Mouse (Mus musculus) liver, postnatal 0 days (tissue): ENCODE results near the gene Ccl26. TPM values are rescaled to one million over a fixed set of nuclear protein-coding genes. Genes with fewer than 3 reads are reported as not detected.

ENCODE experiments used
- ATAC-seq: fragments of 200-750 bp; cut with Nextera tagmentation; 2 replicates; pipeline ENCODE4 v1.8.0; 2017; ENCODE audit warnings: mild to moderate bottlenecking, moderate library complexity
- DNase-seq: peaks from one replicate; pipeline ENCODE4 v3.0.0-alpha.2; 2016
- H3K27ac ChIP-seq: fragments of 300-500 bp; sonication (generic); 2 replicates; pipeline ENCODE4 v1.5.1; 2014; ENCODE audit warnings: antibody characterized with exemption, moderate library complexity, mild to moderate bottlenecking, low read depth
- H3K27me3 ChIP-seq: fragments of 300-500 bp; sonication (generic); 2 replicates; pipeline ENCODE4 v1.6.1; 2014; ENCODE audit warnings: low read length, control low read depth, mixed read lengths; ENCODE audit not compliant: insufficient read depth
- H3K36me3 ChIP-seq: fragments of 300-500 bp; sonication (generic); replicated peaks from 2 replicates; pipeline ENCODE4 v1.6.1; 2014; ENCODE audit warnings: mild to moderate bottlenecking, control low read depth, low read length, moderate library complexity, mixed read lengths; ENCODE audit not compliant: insufficient read depth
- H3K4me1 ChIP-seq: fragments of 300-500 bp; sonication (generic); 2 replicates; pipeline ENCODE4 v1.6.1; 2014; ENCODE audit warnings: antibody characterized with exemption, mild to moderate bottlenecking, control low read depth; ENCODE audit not compliant: insufficient read depth
- H3K4me2 ChIP-seq: fragments of 300-500 bp; sonication (generic); 2 replicates; pipeline ENCODE4 v1.6.1; 2014; ENCODE audit warnings: low read depth, mild to moderate bottlenecking, low read length, moderate library complexity, mixed read lengths
- H3K4me3 ChIP-seq: fragments of 300-500 bp; sonication (generic); 2 replicates; pipeline ENCODE4 v1.5.1; 2014; ENCODE audit warnings: low read depth, low read length
- H3K9ac ChIP-seq: fragments of 300-500 bp; sonication (generic); replicated peaks from 2 replicates; pipeline ENCODE4 v1.6.1; 2014; ENCODE audit warnings: mild to moderate bottlenecking, moderate library complexity
- H3K9me3 ChIP-seq: fragments of 300-500 bp; sonication (generic); 2 replicates; pipeline ENCODE4 v1.6.1; 2016; ENCODE audit warnings: mild to moderate bottlenecking, control low read depth, low read length, mixed read lengths
- CTCF ChIP-seq: sonication (generic); IDR thresholded peaks from 2 replicates; pipeline ENCODE4 v1.5.1; 2016; ENCODE audit warnings: antibody characterized with exemption, low read depth
- EP300 ChIP-seq: IDR thresholded peaks from 2 replicates; pipeline ENCODE4 v1.6.1; 2016; ENCODE audit warnings: antibody characterized with exemption, low read depth, mild to moderate bottlenecking
- WGBS: fragments of 180-500 bp; shearing (Covaris S2); extraction: QIAGEN DNeasy Blood & Tissue Kit; methylation state at CpG from one replicate; pipeline ENCODE4 v1.1.7; 2014; ENCODE audit not compliant: insufficient replicate concordance; 5-methylcytosine and 5-hydroxymethylcytosine counted together
- polyA plus RNA-seq: library from polyadenylated mRNA; unstranded; fragments of >200 nt; fragmentation: Nextera tagmentation; extraction: Ambion mirVana; gene quantifications from 2 replicates; pipeline ENCODE4 v1.2.1, GENCODE M21; 2015

The Ccl26 gene
- polyA plus RNA-seq, 1 experiment from 2014 or later, result not detected

- Histone ChIP-seq H3K4me1 (peaks cover 5% of the 10 kb centered on the region; the same call in 1 of the 2 replicates), H3K27ac (no peak overlapping the region), H3K9ac (no peak overlapping the region), H3K9me3 (no peaks in the 10 kb centered on the region), H3K36me3 (no peaks in the 10 kb centered on the region), H3K4me2 (no peak overlapping the region), H3K4me3 (no peak overlapping the region), H3K27me3 (no peaks in the 10 kb centered on the region)
- no peak for TF ChIP-seq CTCF
- TF ChIP-seq EP300, result no peak
- no peak for DNase-seq
- ATAC-seq, result no peak
- 63% methylated on average over 10 of the region's 10 CpGs for WGBS
Measured at GRCm38 (mm10) chr5:135533431-135533830, 29.9 kb downstream of the Ccl26 start.

DNA sequence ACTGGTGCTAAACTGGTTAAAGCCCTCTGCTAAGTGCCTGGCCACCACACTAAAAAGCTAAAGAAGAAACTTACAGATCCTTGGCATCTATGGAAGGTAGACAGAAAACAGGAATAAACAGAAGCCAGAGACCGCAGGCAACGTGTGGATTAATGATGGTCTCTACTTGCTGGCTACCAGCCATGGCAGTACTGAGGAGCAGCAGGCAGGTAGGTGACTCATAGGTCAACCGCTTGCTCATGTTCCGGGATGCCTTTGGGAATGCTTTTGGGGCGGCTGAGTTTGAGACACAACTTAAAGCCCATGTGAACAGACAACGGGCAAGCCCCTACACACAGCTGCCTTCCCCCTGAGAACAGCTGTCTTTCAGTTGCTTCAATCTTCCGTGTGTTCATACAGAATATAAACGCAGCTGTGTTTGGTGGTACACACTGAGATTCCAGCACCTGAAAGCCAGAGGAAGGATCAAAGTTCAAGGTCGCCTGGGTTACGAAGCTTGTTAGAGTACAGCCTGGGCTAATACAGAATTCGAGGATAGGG lies 32.0 kb downstream of the Ccl26 start:
- no peaks in the 10 kb centered on the region for H3K9me3 ChIP-seq
- no peak for DNase-seq
- 73% methylated on average over 11 of the region's 11 CpGs for WGBS

DNA sequence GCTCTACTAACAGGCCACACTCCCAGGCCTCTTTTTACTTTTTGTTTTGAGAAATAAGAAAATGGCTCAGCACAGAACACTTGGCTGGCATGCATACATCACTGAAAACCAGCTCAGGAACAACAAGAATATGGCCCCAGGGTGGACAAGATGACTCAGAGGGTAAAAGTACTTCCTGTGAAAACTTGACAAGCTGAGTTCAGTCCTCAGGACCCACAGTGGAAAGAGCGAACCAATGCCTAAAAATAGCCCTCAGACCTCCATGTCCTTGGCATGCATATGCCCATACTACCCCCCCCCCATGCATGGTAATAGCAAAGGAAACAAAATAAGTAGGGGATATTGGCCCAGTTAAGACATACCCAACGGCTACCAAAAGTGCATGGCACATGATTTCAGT lies 33.4 kb downstream of the Ccl26 start:
- Histone ChIP-seq H3K9me3 (no peaks in the 10 kb centered on the region), H3K36me3 (no peaks in the 10 kb centered on the region), H3K4me2 (no peak overlapping the region), H3K4me3 (no peak overlapping the region), H3K27me3 (no peaks in the 10 kb centered on the region), H3K27ac (no peak overlapping the region), H3K9ac (no peak overlapping the region), H3K4me1 (no peaks in the 10 kb centered on the region)
- TF ChIP-seq EP300, result no peak
- TF ChIP-seq CTCF, result no peak
- WGBS, result 63% methylated on average over 2 of the region's 2 CpGs
- DNase-seq, result no peak
- ATAC-seq, result no peak

More for the DNA sequence above, 32.0 kb downstream of the Ccl26 start:
- Histone ChIP-seq H3K36me3 (no peaks in the 10 kb centered on the region), H3K9ac (no peak overlapping the region), H3K4me3 (no peak overlapping the region), H3K27ac (no peak overlapping the region), H3K4me1 (no peaks in the 10 kb centered on the region), H3K4me2 (no peak overlapping the region), H3K27me3 (no peaks in the 10 kb centered on the region)
- TF ChIP-seq CTCF (no peak), EP300 (no peak)
- ATAC-seq, result no peak

- Histone ChIP-seq H3K4me2 (no peak overlapping the region), H3K27me3 (no peaks in the 10 kb centered on the region), H3K9me3 (no peaks in the 10 kb centered on the region), H3K4me3 (no peak overlapping the region), H3K36me3 (no peaks in the 10 kb centered on the region), H3K9ac (no peak overlapping the region), H3K4me1 (no peaks in the 10 kb centered on the region), H3K27ac (no peak overlapping the region)
- no peak for DNase-seq
- WGBS, result 59% methylated on average over 3 of the region's 3 CpGs
- peak; percentile 42 for TF ChIP-seq CTCF
- TF ChIP-seq EP300, result no peak
- ATAC-seq, result no peak
Measured at GRCm38 (mm10) chr5:135529310-135529709, 34.1 kb downstream of the Ccl26 start.

- TF ChIP-seq EP300 (no peak), CTCF (no peak)
- no peak for DNase-seq
- no peak for ATAC-seq
Measured at GRCm38 (mm10) chr5:135527986-135528385, 35.4 kb downstream of the Ccl26 start.

GRCm38 (mm10) chr5:135524660-135525560 lies 38.5 kb downstream of the Ccl26 start:
- no peak overlapping the region for H3K4me2 ChIP-seq
- no peaks in the 10 kb centered on the region for H3K4me1 ChIP-seq
- no peaks in the 10 kb centered on the region for H3K9me3 ChIP-seq
- no peak overlapping the region for H3K9ac ChIP-seq
- no peaks in the 10 kb centered on the region for H3K36me3 ChIP-seq
- no peak overlapping the region for H3K27ac ChIP-seq
- no peak overlapping the region for H3K4me3 ChIP-seq
- no peaks in the 10 kb centered on the region for H3K27me3 ChIP-seq
- ATAC-seq (no peak), DNase-seq (no peak)
- TF ChIP-seq CTCF, result no peak
- TF ChIP-seq EP300, result no peak
- WGBS, result 29% methylated on average over 11 of the region's 11 CpGs

More at GRCm38 (mm10) chr5:135527986-135528385, 35.4 kb downstream of the Ccl26 start:
- no peak overlapping the region for H3K9ac ChIP-seq
- no peak overlapping the region for H3K4me2 ChIP-seq
- no peaks in the 10 kb centered on the region for H3K36me3 ChIP-seq
- no peaks in the 10 kb centered on the region for H3K4me1 ChIP-seq
- H3K9me3 ChIP-seq, result no peaks in the 10 kb centered on the region
- no peaks in the 10 kb centered on the region for H3K27me3 ChIP-seq
- whole genome bisulfite sequencing, result 68% methylated on average over 7 of the region's 7 CpGs
- no peak overlapping the region for H3K27ac ChIP-seq
- H3K4me3 ChIP-seq, result no peak overlapping the region
